Mouse (Mus musculus) adrenal gland, postnatal 4 days (tissue): ENCODE data around the gene Hspb9. TPM values are rescaled to one million over a fixed set of nuclear protein-coding genes. Genes with fewer than 3 reads are reported as not detected.
A peak's percentile ranks its signal among the peaks of the same experiment; 100 is the strongest.

Experiments used
- DNase-seq, 2 experiments: peaks; one replicate each; pipeline ENCODE4 v3.0.0; 2021 to 2022; ENCODE audit warnings: low spot score in 2 of 2, mixed read lengths in 2 of 2
- total RNA-seq, 2 experiments: library from RNA; stranded (reverse); gene quantifications; 2 replicates each; pipeline ENCODE4 v1.2.3; 2021

Hspb9 gene
- total RNA-seq, 2 experiments from 2014 or later = 0.51 to 1.0 TPM

DNA sequence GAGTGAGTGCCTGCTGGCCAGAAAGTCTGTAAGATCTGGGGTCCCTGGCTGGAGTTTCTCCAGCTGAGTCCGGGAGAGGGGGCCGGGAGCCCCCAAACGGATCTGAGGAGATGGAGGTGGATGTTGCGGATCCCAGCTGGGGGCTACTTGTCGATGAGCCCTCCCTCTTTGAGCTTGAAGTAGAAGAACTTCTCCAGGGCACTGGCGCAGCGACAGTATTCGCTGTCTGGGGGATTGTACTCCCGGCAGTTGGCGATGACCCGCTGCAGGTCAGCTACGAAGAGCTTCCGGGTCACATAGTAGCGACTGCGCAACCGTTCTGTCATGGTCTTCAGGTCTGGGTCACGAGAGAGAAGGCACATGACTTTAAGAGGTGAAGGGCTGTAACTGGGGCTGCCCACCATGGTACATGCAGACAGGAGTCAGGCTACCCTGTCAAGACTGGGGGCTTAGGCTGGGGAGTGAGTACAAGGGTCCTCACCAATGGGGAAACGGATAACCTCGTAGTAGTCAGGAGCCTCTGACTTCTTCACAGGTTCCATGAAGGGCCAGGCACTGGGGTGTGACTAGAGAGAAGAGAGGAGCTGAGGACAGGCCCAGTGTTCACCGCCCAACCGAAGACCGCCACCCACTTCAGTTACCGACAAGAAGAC lies 8.4 kb upstream of the Hspb9 start:
- no peak for DNase-seq

GRCm38 (mm10) chr11:100709201-100709810 lies 4.3 kb upstream of the Hspb9 start:
- DNase-seq = no peak

GRCm38 (mm10) chr11:100710528-100710927 lies 3.1 kb upstream of the Hspb9 start:
- DNase-seq = no peak

DNA sequence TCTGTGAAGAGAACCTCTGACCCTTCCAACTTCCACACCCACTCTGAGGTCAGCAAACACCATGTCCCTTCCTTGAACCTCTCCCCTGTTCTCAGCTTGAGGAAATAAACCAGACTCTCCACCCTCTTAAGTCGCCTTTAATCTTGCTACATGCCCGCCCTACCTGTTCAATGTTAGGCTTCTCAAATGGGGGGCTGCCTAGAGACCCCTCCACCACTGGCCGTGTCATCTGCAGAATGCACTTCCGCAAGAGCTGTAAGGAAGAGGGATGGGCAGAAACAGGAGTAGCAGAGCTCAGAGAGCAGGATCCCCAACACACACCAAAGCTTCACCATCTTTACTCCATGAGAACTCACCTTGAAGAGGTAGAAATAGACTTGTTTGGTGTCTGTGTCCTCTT lies 2.7 kb upstream of the Hspb9 start:
- no peak for DNase-seq

DNA sequence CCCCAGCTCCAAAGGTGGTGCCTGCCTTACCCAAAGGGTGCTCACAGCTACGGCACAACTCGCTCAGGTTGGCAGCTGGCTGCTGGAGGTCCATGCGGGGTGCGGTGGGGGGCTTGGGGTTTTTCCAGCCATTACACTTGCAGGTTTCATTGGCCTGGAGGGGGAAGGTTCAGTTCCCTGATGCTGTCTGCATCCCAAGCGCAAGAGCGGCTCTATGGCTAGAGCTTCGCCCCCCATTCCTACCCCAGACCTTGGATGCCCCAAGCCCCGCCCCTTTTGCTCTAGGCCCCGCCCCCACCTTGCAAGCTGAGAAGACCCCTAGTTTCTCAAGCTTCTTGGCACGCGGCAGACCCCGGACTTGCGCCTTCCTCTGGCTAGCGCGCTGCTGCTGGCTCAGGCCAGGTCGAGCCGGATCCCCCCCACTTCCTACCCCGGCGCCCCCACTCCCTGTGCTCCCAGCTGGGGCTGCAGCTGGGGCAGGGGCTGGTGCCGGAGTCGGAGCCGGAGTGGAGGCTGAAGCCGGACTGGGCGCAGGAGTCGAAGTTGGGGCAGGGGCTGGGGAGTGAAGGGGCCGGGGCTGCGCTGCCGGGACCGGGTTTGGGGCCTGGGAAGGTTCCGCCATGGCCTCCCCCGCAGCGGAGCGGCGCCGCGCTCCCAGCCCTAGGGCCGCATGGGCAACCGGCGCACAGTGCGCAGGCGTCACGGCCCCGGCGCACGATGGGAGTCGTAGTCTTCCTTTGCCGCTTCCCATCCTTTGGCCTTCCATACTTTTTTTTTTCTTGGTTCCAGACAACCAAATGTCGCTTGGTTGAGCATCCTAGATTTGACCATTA lies 1.7 kb upstream of the Hspb9 start, which contains the start of gene Kat2a:
Kat2a (minus strand) TSS at position 683 of the 833 bp plus-strand sequence.
- peak; percentile 61 to 67 for DNase-seq

DNA sequence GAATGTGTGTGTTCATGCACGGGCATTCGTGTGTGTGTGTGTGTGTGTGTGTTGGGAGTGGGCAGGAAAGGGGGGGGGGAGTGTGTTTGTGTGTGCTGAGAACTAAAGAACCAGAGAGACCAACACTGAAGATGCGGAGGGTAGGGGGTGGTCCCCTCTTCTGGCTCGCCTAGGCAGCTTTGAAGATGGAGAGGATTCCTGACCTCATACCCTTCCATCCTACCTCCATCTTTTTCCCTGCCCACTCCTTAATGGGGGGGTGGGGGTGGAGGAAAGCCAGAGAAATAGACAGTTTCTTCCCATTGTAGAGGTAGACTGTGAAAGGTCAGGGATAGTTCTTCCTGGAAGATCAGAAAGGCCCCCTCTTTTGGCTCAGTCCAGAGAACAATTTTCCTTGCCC lies 476 bp upstream of the Hspb9 start:
- no peak for DNase-seq

GRCm38 (mm10) chr11:100714534-100714915 lies 875 bp downstream of the Hspb9 start:
- peak in 1 of 2 experiments; percentile 62 for DNase-seq

DNA sequence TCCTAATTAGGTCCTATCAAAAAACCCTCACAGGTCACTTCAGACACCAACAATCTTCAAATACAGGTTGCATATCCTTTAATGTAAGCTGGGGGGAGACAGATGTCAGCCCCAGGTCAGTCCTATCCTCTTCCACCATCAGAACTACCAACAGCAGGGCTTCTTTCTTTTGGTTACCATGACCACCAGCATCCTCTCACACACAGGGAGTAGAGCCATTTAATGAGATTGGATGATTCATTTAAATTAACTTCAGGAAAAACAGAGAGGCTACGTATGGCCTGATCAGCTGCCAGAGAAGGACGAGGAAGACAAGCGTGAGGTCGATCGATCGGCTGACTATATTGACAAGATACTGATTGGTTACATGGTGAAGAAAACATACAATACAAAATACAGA lies 1.3 kb downstream of the Hspb9 start:
- no peak for DNase-seq

GRCm38 (mm10) chr11:100716649-100717048 lies 3.0 kb downstream of the Hspb9 start:
- no peak for DNase-seq

GRCm38 (mm10) chr11:100718462-100718861 lies 4.8 kb downstream of the Hspb9 start:
- no peak for DNase-seq

DNA sequence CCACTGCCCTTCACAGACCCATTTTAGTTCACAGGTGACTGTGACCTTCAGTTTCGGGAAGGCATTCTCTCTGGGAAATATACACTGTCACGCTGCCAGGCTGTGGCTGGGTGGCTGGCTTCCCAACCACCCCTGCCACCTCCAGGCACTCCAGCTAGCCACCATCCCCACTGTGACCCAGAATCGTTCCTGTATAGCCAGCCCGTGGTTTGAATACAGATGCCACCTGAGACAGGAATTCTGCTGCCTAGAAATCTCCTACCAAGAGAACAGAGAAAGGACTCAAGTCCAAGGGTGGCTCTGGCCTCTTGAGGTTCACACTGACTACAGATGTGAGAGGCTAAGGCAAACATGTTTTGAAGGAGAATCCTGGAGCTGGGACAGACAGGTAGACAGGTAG lies 5.2 kb downstream of the Hspb9 start:
- DNase-seq = no peak

GRCm38 (mm10) chr11:100719312-100719711 lies 5.7 kb downstream of the Hspb9 start:
- DNase-seq = no peak

GRCm38 (mm10) chr11:100719893-100720292 lies 6.2 kb downstream of the Hspb9 start:
- no peak for DNase-seq

DNA sequence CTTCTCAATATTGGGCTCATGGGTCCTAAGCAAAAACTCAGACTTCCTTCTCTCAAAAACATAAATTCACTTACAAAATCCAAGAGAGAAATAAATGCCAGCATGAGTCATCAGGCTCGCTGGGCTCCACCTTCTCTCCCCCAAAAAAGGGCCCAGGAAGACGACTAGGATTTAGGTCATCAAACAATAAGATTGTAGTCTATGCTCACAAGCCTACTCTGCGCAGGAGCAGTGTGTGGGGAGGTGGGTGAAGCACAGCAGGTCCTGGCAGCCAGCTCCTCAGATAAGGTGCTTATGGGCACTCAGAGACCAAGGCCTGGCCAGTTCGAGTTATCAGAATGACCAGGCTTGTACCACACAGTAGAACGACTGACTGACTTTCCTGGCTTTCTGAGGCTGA lies 6.7 kb downstream of the Hspb9 start:
- no peak for DNase-seq

DNA sequence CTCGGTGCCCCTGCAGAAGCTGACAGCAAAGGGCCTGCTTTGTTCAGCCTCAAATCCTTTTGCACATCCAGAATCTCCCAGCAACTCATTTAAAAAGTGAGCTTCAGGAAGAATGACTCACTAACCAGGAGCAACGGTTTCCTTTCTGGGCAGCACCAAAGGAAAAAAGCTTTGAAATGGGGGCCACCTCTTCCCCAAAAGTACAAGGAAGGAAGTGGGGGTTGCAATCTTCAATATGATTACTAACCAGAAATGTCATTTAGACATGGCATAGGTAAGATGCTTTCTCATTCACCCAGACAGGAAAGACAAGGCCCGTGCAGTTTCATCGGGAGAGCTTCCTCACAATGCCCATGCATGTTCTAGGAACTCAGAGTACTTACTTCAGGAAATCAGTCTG lies 7.6 kb downstream of the Hspb9 start:
- DNase-seq = no peak

DNA sequence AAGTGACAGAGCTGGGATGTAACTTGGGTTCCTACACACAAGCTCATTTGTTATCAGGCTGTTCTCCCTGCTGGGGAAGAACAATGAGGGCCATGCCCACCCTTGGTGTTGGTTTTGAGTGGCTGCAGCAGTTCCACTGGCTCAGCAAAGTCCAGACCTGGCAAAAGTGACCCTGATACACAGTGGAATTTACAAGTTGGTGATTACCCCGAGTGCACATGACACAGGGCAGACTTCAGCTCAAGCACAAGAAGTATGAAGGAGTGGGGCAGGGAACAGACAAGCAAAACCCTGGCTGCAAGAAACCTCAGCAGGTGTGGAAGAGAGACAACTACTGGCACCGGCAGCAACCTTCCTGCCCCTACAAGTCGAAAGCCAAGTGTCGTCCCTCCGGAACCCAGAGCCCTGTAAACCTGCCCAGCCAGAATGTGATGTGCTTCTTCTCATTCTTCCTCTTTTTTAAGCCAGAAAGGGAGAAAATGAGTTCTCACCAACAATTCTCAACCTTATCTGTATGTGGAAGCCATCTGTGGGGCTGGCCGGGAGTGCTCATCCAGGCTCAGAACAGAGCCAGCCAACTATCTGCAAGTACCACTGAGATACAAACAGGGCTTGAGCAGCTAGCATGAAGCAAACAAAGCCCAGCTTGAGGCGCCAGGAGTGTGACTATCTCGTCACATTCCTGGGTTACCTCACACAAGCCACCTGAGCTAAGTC lies 8.3 kb downstream of the Hspb9 start:
- no peak for DNase-seq

DNA sequence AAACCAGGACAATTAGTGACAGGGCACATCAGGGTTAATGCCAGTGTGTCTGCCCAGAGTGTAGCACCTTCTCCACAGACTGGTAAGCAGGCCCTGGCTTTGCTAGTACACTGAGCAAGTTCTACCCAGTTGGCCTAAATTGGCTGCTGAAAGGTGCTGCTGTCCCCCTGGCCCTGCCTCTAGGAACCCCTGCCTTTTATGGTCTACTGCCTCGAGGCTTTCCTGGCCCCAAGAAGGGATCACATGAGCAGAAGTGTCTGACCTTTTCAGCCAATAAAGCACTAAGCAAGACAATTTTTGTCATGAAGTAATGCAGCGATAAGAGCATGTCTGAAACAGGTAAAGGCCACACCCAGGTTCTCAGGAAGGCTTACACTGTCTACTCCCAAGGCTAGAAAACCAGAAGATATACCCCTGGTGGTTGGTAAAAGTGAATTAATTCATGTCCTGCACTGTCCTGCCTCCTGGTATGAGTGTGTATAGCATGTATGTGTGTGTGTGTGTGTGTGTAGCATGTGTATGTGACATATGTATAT lies 8.9 kb downstream of the Hspb9 start:
- no peak for DNase-seq

- no peak for DNase-seq
Measured at GRCm38 (mm10) chr11:100724919-100725512, 11.4 kb downstream of the Hspb9 start.

DNA sequence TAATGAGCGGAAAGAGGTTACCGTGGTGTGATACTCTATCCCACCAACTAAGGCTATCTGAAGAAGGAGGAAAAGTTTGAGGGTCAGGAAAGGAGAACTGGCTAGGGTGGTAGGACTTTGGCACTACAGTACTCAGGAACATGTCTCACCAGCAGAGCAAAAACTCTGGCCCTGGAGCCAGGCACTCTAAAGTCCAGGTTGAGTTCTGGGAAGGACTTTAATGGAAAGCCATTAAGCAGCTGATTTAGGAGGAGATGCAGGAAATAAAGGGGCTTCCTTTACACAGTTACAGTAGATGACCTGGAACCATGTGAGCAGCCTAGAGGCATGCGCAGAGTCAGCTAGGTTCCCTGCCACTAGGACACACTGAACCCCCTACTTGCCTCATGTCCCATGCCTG lies 13.6 kb downstream of the Hspb9 start:
- no peak for DNase-seq

DNA sequence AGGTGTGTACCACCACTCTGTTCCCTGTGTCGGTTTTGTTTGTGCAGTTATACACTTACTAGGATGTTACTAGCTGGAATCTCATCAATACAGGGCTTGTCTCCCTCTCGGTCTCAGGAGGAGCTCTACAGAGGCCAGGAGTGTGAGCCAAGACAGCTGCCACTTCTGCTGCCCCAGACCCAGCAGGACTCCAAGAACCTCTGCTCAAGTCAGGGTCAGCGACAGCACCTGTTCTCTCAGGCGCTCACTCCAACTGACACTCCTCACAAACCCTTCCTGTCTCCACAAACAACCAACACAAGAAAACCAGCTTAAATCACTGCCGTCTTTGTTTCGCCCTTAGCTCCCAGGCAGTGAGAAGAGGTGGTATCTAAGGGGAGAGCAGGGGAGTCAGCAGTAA lies 15.0 kb downstream of the Hspb9 start:
- no peak for DNase-seq

DNA sequence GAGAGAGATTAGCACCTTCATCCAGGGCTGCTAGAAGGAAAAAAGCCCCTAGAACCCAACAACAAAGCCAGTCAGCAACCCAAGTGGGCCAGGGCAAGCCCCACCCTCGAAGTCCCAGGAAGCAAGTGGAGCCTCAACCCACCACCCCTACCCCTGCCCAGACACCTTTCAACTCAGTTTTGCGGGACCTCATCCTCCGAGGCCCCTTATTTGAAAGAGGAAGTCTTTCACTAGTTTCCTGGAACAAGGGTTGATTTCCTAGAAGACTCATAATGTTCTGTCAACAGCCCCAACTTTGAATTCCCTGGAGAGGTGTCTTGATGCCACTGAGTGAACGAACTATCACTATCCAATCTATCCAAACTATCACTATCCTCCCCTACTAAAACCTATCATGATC lies 16.3 kb downstream of the Hspb9 start:
- DNase-seq = no peak
